12 mouse cellular contexts compared by ENCODE assay signal in genomic region chr15:3344555-3344954, GRCm38 (mm10). TPM values are rescaled to one million over a fixed set of nuclear protein-coding genes. Genes with fewer than 3 reads are reported as not detected.
DNase-seq lines count a peak whose midpoint lies in the region; TF ChIP-seq lines count a peak whose summit lies in the region.
"Had no signal": no experiment of that assay in that cellular context is flagged by ENCODE, and none has a peak within 500 bp of the region (broad histone marks: within the 10 kb centered on the region; RNA-seq: fewer than 3 reads in every experiment).

No protein-coding gene starts in this region.

- peak overlapping the region; percentile 3; the same call in 1 of the 2 replicates for H3K27ac ChIP-seq in gastrocnemius, adult 2 months

- 81% methylated on average over 4 of the region's 4 CpGs for WGBS in lung, adult 2 months

- DNase-seq in gastrocnemius, adult 2 months, result peak; percentile 28
- no peak for DNase-seq in gastrocnemius, adult 8-10 months (ENCODE audit: low spot score in 2 of 2)
- DNase-seq in brain, embryonic 14.5 days (ENCODE audit: low read depth), result peak; percentile 58
- DNase-seq in frontal cortex, postnatal 25 days (ENCODE audit: low spot score in 2 of 2), result peak; percentile 20 to 41
- peak; percentile 60 to 62 for DNase-seq in left cerebral cortex, postnatal 14 days (ENCODE audit: low spot score in 2 of 2)
- DNase-seq in lung, adult 2 months, result no peak
- no peak for DNase-seq in lung, postnatal 14 days
- no peak for DNase-seq in thymus, postnatal 14 days
- DNase-seq: heart, adult 11 months; kidney, postnatal 36 days; lung, embryonic 14.5 days; retina, postnatal 1 day had no signal

- no peak for TF ChIP-seq POLR2A in brain, embryonic 14.5 days (IDR thresholded peaks at IDR 0.05; ENCODE audit: borderline replicate concordance, extremely low read depth, insufficient read depth, insufficient read length, poor library complexity, severe bottlenecking)
- TF ChIP-seq POLR2A in lung, adult 2 months (IDR thresholded peaks at IDR 0.05; ENCODE audit: borderline replicate concordance, extremely low read depth, low read depth, low read length), result no peak

- intact Hi-C loops in gastrocnemius, adult 2 months (cut with DNase I), result no loop called here
- intact Hi-C loops in left cerebral cortex, postnatal 14 days (cut with DNase I), result no loop called here

- no peak for TF ChIP-seq CTCF in gastrocnemius, adult 2 months (IDR thresholded peaks at IDR 0.05)
- no peak for TF ChIP-seq CTCF in brain, embryonic 14.5 days (IDR thresholded peaks at IDR 0.05; ENCODE audit: borderline replicate concordance, extremely low read depth, insufficient read depth, insufficient read length)
- TF ChIP-seq CTCF in lung, adult 2 months (IDR thresholded peaks at IDR 0.05; ENCODE audit: insufficient read depth, low read length), result no peak

- H3K4me3 ChIP-seq in gastrocnemius, adult 2 months, result no peak overlapping the region
- no peak overlapping the region for H3K4me3 ChIP-seq in lung, adult 2 months (replicated peaks; ENCODE audit: extremely low read depth, low read depth, low read length)

- peaks cover 9% of the 10 kb centered on the region for H3K4me1 ChIP-seq in lung, adult 2 months (ENCODE audit: control insufficient read depth, insufficient read depth, low read length)

RNA-seq across cellular contexts. Expression of gene Ccdc152, which starts 41.2 kb away (rescaled TPM):
- not detected for total RNA-seq in gastrocnemius, adult 2 months (2021)
- under 1 TPM in 2 of 4 experiments, not detected in 2; 0.24 to 0.41 TPM for total RNA-seq in gastrocnemius, adult 8-10 months (2022)
- 0.38 and 1.2 TPM in 2 replicates for polyA plus RNA-seq in brain, embryonic 14.5 days (2012; rRNA removed)
- not detected for total RNA-seq in left cerebral cortex, postnatal 14 days (2021)
- 0.66 and 0.98 TPM in 2 replicates for polyA plus RNA-seq in lung, adult 2 months (2012; rRNA removed)

Comparison
In these comparisons a context has a peak if more than half of its experiments do, and no peak if none do; other contexts are left out.
1. DNase-seq: peak in gastrocnemius, adult 2 months (single experiment), brain, embryonic 14.5 days (single experiment), frontal cortex, postnatal 25 days (2 of 2) and left cerebral cortex, postnatal 14 days (2 of 2); none in gastrocnemius, adult 8-10 months (0 of 2), lung, adult 2 months (single experiment), lung, postnatal 14 days (single experiment) and thymus, postnatal 14 days (single experiment).